Mouse (Mus musculus) ES-E14 (cell line): ENCODE results near the gene Dhcr7.

Experiments used
- CHD2 ChIP-seq: IDR thresholded peaks from 2 replicates; pipeline ENCODE4 v1.6.1; 2014; ENCODE audit warnings: mild to moderate bottlenecking, low read depth, low read length, inconsistent platforms
- HCFC1 ChIP-seq: IDR thresholded peaks from 2 replicates; pipeline ENCODE4 v1.6.1; 2012; ENCODE audit warnings: low read length, inconsistent platforms, borderline replicate concordance; ENCODE audit not compliant: insufficient read depth
- MAFK ChIP-seq: IDR thresholded peaks from 2 replicates; pipeline ENCODE4 v1.6.1; 2014; ENCODE audit warnings: mild to moderate bottlenecking, low read depth, low read length, inconsistent platforms; ENCODE audit not compliant: insufficient read depth
- ZC3H11A ChIP-seq: IDR thresholded peaks from 2 replicates; pipeline ENCODE4 v1.6.1; 2012; ENCODE audit warnings: low read depth, mild to moderate bottlenecking, inconsistent platforms, low read length, borderline replicate concordance

DNA sequence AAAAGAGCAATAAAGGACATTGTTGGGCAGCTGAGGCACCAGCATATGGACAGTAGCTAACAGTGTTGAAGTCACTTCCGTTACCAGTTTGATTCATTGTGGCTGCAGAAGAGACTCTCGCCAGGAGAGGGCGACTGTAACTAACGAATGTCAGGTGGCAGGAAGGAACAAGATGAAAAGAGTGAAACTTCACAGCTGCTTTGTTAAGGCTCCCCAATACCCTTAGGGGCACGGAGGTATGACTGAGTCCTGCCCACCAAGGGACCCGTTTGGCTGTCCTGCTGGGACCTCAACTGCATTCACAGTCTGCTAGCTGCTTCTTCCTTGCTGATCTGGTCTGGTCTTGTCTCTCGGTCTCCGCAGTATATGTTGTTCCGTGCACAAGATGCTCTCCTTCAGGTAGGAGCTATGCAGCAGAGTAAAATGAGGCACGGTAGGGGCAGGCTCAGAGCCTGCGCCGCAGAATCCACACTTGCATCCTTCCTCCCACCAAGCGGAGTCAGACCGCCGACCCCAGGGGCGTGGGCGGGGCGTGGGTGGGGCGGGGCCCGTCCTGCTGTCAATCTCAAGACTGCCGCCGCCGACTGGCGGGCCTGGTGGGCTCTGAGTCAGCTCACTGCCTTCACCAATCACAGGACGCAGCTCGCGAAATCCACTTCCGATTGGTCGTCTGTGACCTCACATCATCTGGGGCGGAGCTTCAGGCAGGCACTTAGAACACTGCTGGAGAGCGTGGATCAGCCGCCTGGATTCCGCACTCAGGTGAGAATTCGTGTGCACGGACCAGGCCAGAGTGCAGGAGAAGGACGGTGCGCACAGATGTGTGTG is 6.8 kb downstream of the Dhcr7 start:
- TF ChIP-seq ZC3H11A (peak; percentile 39), CHD2 (peak; percentile 58), HCFC1 (no peak; the same call in 1 of the 2 replicates), MAFK (0 out of 2 replicates have a peak, but pooled peaks have one; percentile 21)
